Mouse (Mus musculus) urinary bladder, adult 2 months (tissue): ENCODE data around the gene Lmo7. TPM values are rescaled to one million over a fixed set of nuclear protein-coding genes. Genes with fewer than 3 reads are reported as not detected.

ENCODE experiments used
- DNase-seq: peaks from one replicate; pipeline ENCODE4 v3.0.0; 2022; ENCODE audit warnings: low spot score
- polyA plus RNA-seq: library from polyadenylated mRNA; depleted of rRNA; stranded (reverse); fragments of >200 nt; gene quantifications from 2 replicates; pipeline ENCODE4 v1.2.3, GENCODE M21; 2012

The Lmo7 gene
- polyA plus RNA-seq, 1 experiment = 27.9 TPM

- DNase-seq = no peak
Measured at GRCm38 (mm10) chr14:101879050-101879694, 149.4 kb downstream of the Lmo7 start.

DNA sequence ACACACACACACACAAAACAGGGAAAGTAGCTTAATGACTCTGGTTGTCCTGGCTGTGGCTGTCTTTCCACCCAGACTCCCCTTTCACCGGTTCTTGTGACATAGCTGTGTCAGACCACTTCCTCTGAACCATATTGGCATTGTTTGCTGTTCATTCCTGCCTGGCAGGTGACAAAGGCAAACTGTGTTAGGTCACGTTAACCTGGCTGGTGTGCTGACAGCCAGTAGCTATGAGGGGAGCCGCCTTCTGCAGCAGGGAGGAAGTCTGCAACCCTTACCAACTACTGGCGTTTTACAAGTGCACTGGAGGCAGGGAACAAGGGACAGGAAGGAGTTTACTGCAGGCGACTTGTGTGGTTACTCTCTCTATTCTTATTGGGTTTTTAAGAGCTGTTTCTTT lies 153.2 kb downstream of the Lmo7 start:
- DNase-seq = no peak

DNA sequence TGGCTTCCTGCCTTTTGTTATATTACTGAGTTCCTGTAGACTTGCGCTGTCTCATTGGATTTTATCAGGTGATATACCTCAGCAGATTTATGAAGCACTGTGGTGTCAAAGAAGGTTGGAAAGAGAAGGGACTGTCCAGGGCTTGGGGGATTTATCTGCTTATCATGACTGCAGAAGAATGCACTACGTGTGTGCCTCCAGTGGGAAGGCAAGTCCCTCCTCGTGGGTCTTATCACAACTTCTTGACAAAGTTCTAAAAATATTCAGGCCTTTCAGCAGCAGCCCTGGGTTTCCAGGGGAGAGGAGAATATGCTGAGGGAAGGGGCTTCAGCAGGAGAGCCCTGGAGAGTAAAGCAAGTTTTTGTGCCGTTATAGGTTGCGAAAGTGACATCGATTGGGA lies 154.0 kb downstream of the Lmo7 start:
- no peak for DNase-seq

DNA sequence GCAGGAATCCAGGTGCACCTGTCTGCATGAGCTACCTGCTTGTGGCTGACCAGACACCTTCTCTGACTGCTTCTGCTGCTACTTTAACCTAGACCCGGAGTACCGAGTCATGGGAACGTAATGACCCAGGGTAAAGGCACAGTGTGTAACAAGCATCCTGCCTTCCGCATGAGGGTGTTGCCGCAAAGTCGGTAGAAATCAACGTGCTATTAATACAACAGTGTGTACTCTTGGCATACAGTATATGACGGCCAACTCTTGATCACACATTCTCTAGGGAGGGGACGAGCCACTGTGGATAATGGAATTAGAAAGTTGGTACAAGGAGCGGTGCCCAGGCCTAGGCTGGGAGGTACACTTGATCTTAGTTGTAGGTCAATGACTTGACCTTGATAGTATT lies 156.6 kb downstream of the Lmo7 start:
- no peak for DNase-seq

GRCm38 (mm10) chr14:101891903-101892448 lies 162.2 kb downstream of the Lmo7 start:
- DNase-seq = no peak

DNA sequence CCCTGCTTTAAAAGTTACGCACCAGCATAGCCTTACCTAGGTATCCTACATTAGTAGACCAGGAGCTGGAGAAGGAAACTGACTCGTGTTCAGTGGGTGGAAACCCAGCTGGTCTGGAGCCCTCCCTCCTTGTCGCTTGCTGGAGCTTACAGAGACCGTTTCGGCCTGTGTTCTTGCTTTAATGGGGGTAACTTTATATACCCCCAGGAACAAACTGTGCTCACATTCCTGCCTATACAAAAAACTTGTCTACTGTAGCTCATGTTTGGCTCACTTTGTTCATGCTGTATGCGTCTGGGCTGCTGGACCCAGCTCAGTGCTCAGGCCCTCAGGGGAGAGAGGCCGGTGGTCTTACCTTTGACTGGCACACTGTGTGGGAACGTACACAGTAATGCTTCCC lies 162.7 kb downstream of the Lmo7 start:
- no peak for DNase-seq

- no peak for DNase-seq
Measured at GRCm38 (mm10) chr14:101893215-101893614, 163.5 kb downstream of the Lmo7 start.

DNA sequence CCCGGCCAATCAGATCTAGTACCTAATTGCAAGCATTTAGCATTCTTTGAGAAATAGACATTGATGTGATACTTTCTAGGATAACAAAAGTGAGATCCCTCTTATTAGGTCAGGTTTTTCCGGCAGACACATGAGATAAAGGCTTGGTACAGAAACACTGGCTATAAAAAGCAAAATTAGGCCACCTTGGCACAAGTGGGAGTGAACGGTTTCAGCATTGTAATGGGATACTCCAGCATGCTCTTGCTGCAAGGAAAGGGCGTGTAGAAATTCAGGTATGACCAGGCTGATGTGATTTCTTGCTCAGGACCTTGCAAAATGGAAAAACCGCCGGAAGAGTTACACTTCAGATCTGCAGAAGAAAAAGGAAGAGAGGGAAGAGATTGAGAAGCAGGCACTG lies 168.5 kb downstream of the Lmo7 start:
- DNase-seq = no peak

GRCm38 (mm10) chr14:101901496-101901895 lies 171.7 kb downstream of the Lmo7 start:
- no peak for DNase-seq

DNA sequence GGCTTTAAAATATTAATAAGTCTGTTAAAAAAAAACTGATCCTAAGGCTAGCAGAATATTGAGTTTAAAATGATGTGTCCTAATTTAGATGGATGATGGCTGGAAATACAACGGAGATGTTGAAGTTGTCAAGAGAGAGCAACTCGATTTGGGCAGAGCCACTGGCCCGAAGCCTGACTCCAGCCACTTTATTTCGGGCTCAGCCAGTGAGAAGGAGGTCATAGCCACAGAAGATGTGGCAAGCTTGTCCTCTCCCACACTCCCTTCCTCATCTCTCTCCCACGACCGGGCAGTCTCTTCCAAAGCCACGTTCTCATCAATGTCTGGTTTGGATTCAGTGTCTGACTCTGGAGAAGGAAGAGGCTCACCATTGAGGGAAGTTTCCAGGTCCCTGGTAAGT lies 172.2 kb downstream of the Lmo7 start:
- DNase-seq = no peak

GRCm38 (mm10) chr14:101903722-101904121 lies 174.0 kb downstream of the Lmo7 start:
- no peak for DNase-seq

DNA sequence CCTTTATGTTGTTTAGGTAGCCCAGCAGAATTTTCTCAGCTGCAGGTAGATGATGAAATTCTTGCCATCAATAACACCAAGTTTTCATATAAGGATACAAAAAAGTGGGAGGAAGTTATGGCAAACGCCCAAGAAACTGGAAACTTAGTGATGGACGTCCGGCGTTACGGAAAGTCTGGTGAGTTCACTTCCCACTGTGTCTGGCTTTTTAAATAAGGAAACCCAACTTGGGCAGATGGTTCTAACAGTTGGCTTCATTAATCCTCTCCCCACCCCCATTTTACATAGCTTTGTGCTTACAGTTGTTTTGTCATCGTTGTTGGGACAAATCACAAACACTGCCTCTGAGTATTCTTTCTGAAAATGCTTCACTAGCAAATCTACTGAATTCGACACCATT lies 182.2 kb downstream of the Lmo7 start:
- no peak for DNase-seq

GRCm38 (mm10) chr14:101912392-101912791 lies 182.6 kb downstream of the Lmo7 start:
- no peak for DNase-seq

GRCm38 (mm10) chr14:101914321-101914720 lies 184.6 kb downstream of the Lmo7 start:
- no peak for DNase-seq

- DNase-seq = no peak
Measured at GRCm38 (mm10) chr14:101915867-101916266, 186.1 kb downstream of the Lmo7 start.

DNA sequence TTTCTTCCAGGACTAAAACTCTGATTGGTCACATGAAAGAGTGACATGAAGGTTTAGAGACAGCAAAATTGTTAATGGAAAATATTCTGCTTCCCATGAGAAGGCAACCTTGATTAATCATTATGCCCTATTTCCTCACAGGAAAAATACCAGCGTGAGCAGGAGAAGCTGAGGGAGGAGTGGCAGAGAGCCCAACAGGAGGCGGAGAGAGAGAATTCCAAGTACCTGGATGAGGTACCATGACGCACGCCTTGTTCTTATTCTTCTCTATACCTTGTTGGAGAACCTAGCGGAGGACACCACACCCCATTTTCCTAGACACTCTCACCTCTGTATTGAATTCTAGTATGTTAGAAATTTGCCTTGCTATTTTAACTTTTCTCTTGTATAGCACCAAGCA lies 188.7 kb downstream of the Lmo7 start:
- DNase-seq = no peak

DNA sequence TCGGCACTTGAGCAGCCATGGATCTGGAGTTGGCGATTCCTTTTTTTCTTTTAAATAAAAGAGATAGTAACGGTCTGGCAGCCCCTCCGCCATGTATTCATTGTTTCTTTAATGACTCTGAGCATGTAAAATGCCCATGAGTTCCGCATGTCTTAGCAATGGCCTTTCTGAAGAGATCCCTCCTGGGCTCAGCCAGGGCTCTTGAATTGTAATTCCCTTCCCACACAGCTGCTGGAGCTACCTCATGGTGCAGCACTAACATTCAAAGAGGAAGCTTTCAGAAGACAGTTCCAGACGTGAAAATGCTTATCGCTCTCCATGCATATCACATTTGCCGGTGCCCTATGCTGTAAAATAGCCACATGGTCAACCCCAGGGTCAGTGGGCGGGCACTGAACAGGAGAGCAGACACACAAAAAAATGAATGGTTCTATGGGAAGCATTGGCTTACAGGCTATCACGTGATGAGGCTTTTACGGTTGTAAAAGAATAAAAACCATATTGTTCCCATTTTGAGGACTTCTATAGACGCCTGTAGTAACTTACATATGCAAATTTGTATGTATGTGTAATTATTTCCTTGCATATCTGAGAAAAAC lies 198.0 kb downstream of the Lmo7 start:
- DNase-seq = no peak

DNA sequence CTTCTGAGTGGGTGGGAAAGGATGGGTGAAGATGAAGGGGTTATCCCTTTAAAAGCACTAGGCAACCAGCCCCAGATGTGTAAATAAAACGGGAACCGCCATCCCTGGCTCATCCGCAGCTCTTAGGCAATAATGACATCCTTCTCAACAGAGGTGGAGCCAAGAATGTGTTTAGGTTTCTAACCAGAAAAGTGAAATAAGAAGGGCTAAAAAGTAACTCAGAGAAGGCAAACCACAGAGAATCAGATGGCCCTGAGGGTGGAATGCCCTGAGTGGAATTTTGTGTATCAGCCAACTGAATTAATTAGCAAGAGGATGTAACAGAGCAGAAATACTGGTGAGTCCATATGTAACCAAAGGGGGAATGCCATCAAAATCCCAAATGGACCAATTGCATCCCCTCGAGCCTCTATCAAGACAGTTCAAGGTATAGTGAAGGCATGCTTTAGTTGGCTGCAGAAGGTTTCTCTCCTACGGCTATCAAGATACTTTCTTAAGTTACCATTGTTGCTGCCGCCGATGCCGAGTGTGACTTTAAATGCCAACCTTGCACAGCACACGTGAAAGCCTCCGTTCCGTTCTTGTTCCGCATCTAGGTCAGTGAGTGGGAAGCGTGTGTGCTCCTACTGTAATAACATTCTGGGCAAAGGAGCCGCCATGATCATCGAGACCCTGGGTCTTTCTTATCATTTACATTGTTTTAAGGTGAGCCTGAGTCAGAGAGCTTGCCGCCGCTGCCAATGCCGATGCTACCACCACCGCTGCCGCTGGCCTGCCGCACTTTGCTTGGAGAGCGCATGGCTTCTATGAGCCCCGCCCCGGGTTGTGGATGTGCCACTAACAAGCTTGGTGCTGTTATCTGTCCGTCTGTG lies 201.1 kb downstream of the Lmo7 start:
- no peak for DNase-seq

GRCm38 (mm10) chr14:101931448-101931750 lies 201.6 kb downstream of the Lmo7 start:
- no peak for DNase-seq

DNA sequence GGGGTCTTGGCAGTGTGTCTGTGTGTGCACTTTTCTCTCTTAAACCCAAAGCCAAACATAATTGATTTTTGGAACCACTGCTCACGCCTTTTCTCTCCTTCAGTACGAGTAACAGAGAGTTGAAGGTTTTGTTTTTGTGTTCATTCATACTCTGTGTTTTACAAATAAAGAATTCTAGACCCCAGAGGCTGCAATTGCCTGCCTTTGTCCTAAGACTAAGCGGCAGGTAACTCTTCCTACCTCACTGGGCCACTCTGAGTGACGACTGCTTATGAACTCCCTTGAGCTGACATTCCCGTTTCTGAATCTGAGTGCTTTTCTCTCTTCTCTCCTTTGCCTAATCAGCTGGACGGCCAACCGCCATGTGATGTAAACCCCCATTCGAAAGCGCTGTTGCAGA lies 203.8 kb downstream of the Lmo7 start:
- DNase-seq = no peak

DNA sequence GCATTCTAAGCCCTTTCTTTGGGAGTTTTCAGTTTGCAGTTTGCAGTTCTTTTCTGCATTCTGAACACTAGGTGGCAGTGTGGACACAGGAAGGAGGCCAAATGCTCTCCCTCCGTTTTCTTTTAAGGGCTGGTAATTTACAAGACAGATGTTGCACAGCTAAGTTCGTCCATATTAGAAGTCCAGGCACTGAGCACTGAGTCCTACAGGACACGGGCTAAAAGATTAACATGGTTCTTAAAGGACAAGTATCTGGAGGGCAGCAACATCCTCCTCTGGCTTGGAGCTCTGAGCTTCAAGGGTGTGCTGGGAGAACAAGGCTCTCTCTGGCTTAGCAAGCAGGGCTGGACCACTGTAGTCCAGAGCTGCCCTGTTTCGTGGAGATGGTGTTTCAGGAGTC lies 213.2 kb downstream of the Lmo7 start:
- DNase-seq = no peak

DNA sequence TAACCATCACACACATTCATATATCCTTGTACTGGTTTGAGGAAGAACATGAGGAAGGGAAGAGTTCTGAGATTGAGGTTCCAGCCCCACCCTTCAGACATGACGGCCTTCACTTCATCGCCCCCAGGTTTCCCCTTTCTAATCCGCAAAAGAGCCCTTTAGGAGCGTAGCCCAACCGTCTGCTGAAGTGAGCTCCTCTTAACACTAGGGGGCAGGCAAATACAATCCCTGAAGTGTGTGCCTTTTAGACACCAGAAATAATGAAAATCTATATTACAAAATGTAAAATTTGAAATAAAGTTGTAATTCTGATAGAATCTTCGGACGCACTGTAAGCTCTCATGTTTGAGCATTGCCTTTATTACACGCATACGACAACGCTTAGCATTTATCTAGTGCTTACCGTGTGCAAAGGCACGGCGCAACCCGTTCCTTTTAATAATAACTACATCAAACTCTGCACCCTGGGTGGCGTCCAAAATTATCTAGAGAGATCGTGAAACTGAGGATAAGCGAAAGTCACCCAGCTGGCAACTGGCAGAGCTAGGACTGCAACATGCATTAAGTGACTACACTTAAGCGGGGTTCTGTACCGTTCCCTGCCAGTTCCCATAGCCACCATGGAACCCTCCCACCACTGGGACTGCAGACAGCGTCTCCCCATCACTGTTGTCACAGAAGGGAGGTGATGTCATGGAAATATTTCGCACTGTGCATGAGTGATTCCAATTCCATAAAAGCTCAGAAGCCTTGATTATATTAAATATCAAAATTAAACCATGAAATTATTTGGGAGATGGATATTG lies 217.2 kb downstream of the Lmo7 start:
- no peak for DNase-seq
